Mouse (Mus musculus): ENCODE measurements around the gene Ccdc33.

Ccdc33 gene

DNA sequence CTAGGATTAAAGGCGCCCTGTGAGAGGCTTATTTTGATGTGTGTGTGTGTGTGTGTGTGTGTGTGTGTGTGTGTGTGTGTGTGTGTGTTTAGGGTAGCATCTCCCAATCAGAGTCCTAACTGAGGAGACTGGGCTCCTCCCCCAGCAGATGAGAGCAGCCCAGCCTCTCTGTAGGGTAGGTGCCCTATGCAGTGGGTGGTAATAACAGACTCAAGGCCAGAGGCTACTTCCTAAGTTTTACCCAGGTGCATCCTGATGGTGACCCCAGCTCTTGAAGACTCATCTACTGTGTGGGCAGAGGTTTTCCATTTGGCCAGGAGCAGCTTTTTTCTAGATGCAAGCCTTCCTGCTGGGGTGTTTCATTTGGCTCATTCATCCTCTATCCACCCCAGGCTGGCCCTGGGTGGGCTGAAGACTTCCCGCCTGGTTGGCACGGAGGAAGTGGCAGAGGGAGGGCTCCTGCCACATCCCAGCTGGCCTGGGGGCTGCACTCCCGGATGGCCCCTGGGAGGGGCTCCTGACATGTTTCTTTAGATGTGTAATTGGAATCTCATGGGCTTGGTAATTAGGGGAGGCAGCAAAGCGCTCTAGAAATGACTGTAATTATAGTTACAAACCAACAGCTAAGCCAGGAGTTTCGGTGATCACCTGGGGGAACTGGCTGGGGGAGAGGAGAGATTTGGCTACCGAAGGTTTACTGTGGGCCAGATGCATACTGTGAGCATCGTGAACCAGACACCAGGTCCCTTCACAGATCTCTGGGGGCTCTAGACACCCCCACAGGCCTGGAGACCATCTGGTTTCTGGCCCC, 125.6 kb downstream of the Ccdc33 start:
- in situ Hi-C loops (cut with MboI; ENCODE audit: unreplicated experiment in 2 of 2), result loop anchor here (5.0 kb wide), 3 partner anchors 56 to 206 kb away; no protein-coding TSS in a partner anchor

GRCm38 (mm10) chr9:57992060-57992459, 126.6 kb downstream of the Ccdc33 start:
- in situ Hi-C loops (cut with MboI; ENCODE audit: unreplicated experiment in 2 of 2), result loop anchor here (5.0 kb wide), 3 partner anchors 55 to 205 kb away; no protein-coding TSS in a partner anchor

GRCm38 (mm10) chr9:57990438-57991110, 128.0 kb downstream of the Ccdc33 start:
- in situ Hi-C loops (cut with MboI; ENCODE audit: unreplicated experiment in 2 of 2), result loop anchor here (5.0 kb wide), 3 partner anchors 53 to 203 kb away; no protein-coding TSS in a partner anchor

- in situ Hi-C loops (cut with MboI; ENCODE audit: unreplicated experiment in 2 of 2), result no loop called here
Observed at GRCm38 (mm10) chr9:57989309-57989708, 129.3 kb downstream of the Ccdc33 start.

DNA sequence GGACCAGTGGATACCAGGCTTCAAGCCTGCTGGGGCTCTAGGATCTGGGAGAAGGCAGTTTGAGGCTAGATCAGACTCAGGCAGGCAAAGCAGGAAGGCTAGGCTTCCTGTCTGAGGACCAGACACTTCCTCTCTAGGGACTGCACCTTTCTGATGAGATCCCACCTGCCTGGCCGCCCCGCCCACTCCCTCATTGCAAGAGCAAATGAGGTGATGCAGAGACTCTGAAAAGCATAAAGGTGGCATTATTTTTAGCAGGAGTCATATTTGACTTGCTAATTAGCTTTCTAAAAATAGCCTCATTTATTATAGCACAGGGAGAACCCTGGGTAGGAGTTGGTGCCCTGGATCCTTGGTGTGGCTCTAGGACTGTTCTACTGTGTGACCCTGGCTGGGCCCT, 130.5 kb downstream of the Ccdc33 start:
- in situ Hi-C loops (cut with MboI; ENCODE audit: unreplicated experiment in 2 of 2), result no loop called here

- in situ Hi-C loops (cut with MboI; ENCODE audit: unreplicated experiment in 2 of 2), result no loop called here
Observed at GRCm38 (mm10) chr9:57986293-57986692, 132.3 kb downstream of the Ccdc33 start.

GRCm38 (mm10) chr9:57985304-57985703, 133.3 kb downstream of the Ccdc33 start:
- in situ Hi-C loops (cut with MboI; ENCODE audit: unreplicated experiment in 2 of 2), result no loop called here

DNA sequence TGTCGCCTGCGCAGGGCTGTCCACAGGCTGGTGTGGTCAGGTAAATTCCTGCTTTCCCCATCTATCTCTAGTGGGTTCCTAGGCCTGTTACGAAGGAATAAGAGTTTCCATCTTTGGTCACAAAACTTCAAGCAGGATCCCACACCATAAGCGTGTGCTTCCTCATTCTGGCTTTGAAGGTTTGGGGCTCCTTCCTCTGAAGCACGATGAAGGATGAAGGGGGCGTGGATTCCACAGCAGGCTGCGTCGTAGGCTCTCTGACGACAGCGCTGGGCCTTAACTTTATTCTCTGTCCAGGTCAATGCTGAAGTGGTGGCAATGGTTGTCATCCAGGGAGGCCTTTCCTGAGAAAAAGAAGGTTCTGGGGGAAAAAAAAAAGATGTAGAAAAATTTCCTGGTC, 138.1 kb downstream of the Ccdc33 start:
- in situ Hi-C loops (cut with MboI; ENCODE audit: unreplicated experiment in 2 of 2), result no loop called here

GRCm38 (mm10) chr9:57978858-57979257, 139.8 kb downstream of the Ccdc33 start:
- in situ Hi-C loops (cut with MboI; ENCODE audit: unreplicated experiment in 2 of 2), result no loop called here

Data from v-Abl transformed pro-B cells (cell line).